Mouse (Mus musculus) heart, postnatal 14 days (tissue): ENCODE measurements around the gene Tanc2. TPM values are rescaled to one million over a fixed set of nuclear protein-coding genes. Genes with fewer than 3 reads are reported as not detected.

Source experiments
- DNase-seq, 2 experiments: peaks; one replicate each; pipeline ENCODE4 v3.0.0; 2021 to 2022
- intact Hi-C: fragments of 180-260 bp; cut with DNase I; formaldehyde crosslinking; loops from one replicate; pipeline ENCODE4 v1.15.1; 2025
- total RNA-seq, 2 experiments: library from RNA; stranded (reverse); gene quantifications; 2 replicates each; pipeline ENCODE4 v1.2.3; 2021

Gene Tanc2
- total RNA-seq, 2 experiments from 2014 or later: 18.5 to 22.3 TPM

GRCm38 (mm10) chr11:105602177-105602576 lies 12.4 kb downstream of the Tanc2 start:
- DNase-seq: no peak
- intact Hi-C loops: no loop called here

DNA sequence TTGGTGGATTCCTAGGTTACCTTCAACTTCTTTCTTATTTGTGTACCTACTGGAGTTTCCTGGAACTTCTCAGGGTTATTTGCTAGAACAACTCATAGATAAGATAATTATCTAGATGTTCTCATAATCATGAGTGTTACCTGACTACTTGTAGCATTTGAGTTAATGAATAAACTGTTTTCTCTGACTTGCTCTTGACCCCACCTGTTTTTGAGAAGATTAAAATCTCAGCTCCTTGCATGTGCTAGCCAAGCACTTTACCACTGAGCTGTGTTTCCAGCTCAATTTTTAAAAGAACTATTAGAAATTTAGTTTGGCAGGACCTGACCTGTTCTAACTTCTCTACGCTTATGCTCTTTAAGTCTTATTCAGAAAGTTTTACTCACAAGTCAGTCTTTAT lies 36.4 kb downstream of the Tanc2 start:
- no peak for DNase-seq
- intact Hi-C loops: no loop called here

DNA sequence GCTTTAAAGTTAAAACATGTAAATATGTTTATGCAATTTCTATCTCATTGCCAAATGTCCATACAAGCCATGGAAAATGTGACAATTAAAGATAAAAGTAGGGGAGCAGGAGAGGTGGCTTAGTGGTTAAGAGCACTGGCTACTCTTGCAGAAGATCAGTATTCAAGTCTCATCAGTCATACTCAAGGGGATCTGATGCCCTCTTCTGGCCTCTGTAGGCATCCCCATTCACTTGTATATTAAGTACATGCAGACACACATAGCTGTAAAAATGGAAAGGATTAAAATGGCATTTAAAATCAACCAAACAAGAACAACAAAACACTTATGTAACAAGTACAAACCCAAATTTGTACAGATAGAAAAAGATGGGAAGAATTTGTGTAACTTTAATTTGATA lies 54.2 kb downstream of the Tanc2 start:
- no peak for DNase-seq
- intact Hi-C loops: loop anchor here (5.0 kb wide), 1 partner anchor 282 kb away; no protein-coding TSS in a partner anchor

DNA sequence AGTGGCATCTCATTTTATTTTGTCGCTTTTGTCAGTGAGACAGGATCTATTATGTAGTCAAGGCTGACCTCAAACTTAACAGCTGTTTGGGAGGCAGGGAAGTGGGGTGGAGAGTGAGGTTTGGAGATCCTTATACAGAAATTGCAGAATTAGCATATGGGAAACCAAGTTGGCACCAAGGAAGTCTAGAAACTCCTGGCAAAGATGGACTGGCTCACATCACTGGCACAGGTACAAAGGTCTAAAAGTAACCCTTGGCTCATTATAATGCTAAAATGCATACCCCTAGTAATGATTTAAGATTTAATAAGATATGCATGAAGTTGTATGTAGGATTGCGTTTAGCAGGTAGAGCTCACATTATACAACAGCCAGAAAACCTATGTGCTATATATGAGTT lies 58.2 kb downstream of the Tanc2 start:
- DNase-seq: no peak
- intact Hi-C loops: no loop called here

DNA sequence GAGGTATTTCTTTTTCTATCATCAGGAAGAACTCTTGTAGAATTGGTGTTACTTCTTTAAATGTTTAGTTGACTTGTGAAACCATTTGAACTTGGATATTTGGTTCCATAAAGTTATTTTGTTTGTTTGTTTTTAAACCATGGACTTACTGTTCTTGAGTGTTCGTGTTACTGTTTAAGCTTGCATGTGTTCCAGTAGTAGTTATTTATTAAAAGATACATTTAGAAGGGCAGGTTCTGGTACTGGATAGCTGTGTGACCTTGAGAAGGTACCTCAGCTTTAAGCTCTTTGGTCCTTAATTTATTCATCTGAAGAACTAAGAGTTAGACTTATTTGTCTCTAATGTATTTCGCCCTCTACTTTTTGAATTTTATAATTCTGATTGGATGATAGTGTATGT lies 64.8 kb downstream of the Tanc2 start:
- DNase-seq: no peak
- intact Hi-C loops: no loop called here

DNA sequence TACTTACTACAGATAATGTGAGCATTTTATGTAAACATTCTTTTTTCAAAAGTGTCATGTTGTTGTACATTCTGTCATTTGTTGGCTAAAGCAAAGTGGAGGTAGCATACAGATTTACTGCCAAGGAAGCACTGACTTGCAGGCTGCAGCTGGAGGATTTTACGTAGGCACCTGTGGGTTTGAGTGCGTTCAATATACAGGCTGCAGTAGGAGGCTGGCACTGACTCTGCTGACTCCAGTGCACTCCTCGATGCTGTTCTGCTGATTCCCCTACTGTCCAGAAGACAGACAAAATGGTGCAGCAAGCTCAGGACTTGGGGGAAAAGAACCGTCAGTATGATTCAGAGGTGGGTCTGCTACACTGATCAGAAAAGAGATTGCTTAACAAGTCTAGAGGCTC lies 65.5 kb downstream of the Tanc2 start:
- intact Hi-C loops: no loop called here
- DNase-seq: no peak

- DNase-seq: no peak
- intact Hi-C loops: no loop called here
Observed at GRCm38 (mm10) chr11:105667879-105668278, 78.1 kb downstream of the Tanc2 start.

GRCm38 (mm10) chr11:105678996-105679395 lies 89.2 kb downstream of the Tanc2 start:
- intact Hi-C loops: no loop called here
- no peak for DNase-seq

- intact Hi-C loops: loop anchor here (5.0 kb wide), 1 partner anchor 173 kb away; no protein-coding TSS in a partner anchor
- no peak for DNase-seq
Observed at GRCm38 (mm10) chr11:105684747-105685146, 95.0 kb downstream of the Tanc2 start.

DNA sequence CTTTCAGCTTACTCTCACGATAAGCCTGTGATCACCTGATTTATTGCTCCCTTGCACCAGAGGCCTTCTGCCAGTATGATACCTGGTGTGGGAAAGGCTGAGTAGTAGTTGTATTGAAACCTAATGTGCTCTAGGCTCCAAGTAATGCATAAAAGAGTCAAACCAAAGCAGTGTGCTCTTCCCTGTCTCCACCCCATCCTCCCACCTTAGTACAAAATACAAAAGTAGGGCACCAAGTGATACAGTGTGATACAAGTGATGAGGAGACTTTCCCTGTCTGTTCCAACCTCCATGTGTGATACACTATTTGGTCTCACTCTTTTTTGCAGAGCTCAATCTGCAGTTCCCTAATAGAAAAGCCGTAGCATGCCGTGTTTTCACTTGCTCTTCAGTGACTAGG lies 110.7 kb downstream of the Tanc2 start:
- intact Hi-C loops: no loop called here
- no peak for DNase-seq

GRCm38 (mm10) chr11:105719660-105720059 lies 129.9 kb downstream of the Tanc2 start:
- DNase-seq: no peak
- intact Hi-C loops: no loop called here

- intact Hi-C loops: no loop called here
- DNase-seq: no peak
Observed at GRCm38 (mm10) chr11:105731541-105731940, 141.8 kb downstream of the Tanc2 start.

DNA sequence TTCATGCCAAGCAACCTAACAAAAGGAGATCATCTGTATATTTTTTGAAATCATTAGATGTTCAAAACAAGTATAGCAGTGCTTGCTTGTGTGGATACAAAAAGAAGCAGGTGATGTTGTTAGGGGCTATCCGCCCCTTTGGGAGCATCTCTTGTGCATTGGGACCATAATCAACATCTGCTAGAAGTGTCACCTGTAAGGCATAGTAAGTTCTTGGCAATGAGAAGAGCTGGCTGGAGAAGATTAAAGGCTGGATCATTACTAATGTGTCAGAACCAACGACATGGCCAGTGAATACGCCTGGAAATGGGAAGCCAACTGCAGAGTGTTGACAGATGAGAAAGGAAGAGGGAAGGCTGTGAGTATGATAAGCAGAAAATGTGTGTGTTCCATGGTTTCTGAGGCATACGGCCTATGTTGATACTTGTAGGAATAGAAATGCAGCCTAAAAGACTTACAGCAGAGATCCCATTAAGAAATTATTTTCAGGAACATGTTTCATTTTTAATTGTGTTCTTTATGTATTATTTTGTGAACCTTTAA lies 142.3 kb downstream of the Tanc2 start:
- intact Hi-C loops: no loop called here
- peak in 1 of 2 experiments; percentile 18 for DNase-seq

- DNase-seq: no peak
- intact Hi-C loops: no loop called here
Observed at GRCm38 (mm10) chr11:105743171-105743570, 153.4 kb downstream of the Tanc2 start.

GRCm38 (mm10) chr11:105749297-105750071 lies 159.7 kb downstream of the Tanc2 start:
- intact Hi-C loops: no loop called here
- peak; percentile 17 to 50 for DNase-seq

- no peak for DNase-seq
- intact Hi-C loops: no loop called here
Observed at GRCm38 (mm10) chr11:105758561-105759203, 168.9 kb downstream of the Tanc2 start.

DNA sequence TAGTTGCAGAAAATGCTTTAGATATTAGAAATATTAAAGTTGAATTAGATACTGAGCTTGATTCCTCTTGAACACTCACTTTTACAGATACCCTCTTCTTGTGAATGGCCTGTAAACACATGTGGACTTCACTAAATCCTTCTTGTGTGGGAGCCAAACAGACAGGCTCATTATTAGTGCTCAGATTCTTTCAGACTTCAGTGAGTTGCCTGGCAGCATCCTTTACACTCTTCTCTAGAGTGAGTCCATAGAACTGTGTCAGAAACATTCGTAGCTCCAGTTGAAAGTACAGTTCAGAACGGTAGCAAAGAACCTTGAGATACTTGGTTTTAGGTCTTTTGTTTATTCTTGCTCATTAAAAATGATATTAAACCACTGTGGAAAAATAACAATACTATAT lies 169.6 kb downstream of the Tanc2 start:
- DNase-seq: no peak
- intact Hi-C loops: no loop called here

GRCm38 (mm10) chr11:105760346-105760745 lies 170.6 kb downstream of the Tanc2 start:
- no peak for DNase-seq
- intact Hi-C loops: no loop called here

- intact Hi-C loops: no loop called here
Observed at GRCm38 (mm10) chr11:105777802-105778201, 188.0 kb downstream of the Tanc2 start.

GRCm38 (mm10) chr11:105792501-105792900 lies 202.7 kb downstream of the Tanc2 start:
- intact Hi-C loops: no loop called here
- DNase-seq: no peak

More at GRCm38 (mm10) chr11:105777802-105778201, 188.0 kb downstream of the Tanc2 start:
- DNase-seq: no peak

DNA sequence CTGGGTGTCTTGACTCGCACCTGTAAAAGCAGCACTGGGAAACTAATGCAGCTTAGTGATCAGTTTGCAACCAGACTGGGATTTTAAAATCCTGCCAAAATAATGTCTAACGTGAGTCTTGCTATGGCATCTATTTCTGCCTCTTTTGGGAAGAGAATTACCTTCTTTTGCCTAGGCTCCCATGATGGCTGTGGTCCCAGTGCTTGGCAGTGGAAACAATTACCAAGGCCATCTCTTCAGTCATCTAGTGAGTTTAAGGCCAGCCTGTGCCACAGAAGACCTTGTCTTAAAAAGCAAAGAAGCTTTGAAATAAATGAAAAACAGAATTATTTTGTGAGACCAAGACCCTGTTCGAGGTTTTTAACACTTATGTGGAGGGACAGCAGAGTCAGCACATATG lies 213.9 kb downstream of the Tanc2 start:
- DNase-seq: no peak
- intact Hi-C loops: no loop called here

GRCm38 (mm10) chr11:105804776-105805175 lies 215.0 kb downstream of the Tanc2 start:
- peak in 1 of 2 experiments; percentile 12 for DNase-seq
- intact Hi-C loops: no loop called here
